Mouse (Mus musculus): ENCODE measurements around the gene Chrdl2. TPM values are rescaled to one million over a fixed set of nuclear protein-coding genes. Genes with fewer than 3 reads are reported as not detected.

The Chrdl2 gene
- total RNA-seq, 1 experiment from 2014 or later = not detected

- no peak for ATAC-seq (replicated peaks in 1 of 2; ENCODE audit: insufficient read depth in 1 of 2, low FRiP score in 2 of 2, low TSS enrichment in 1 of 2, low read depth in 1 of 2, poor library complexity in 2 of 2, severe bottlenecking in 2 of 2)
Measured at GRCm38 (mm10) chr7:99979546-99980131, 26.3 kb upstream of the Chrdl2 start.

- ATAC-seq (replicated peaks in 1 of 2; ENCODE audit: insufficient read depth in 1 of 2, low FRiP score in 2 of 2, low TSS enrichment in 1 of 2, low read depth in 1 of 2, poor library complexity in 2 of 2, severe bottlenecking in 2 of 2) = peak; percentile 94 to 96
Measured at GRCm38 (mm10) chr7:99980132-99980591, 25.8 kb upstream of the Chrdl2 start, which contains the start of gene Rnf169. Rnf169 (minus strand) TSS chr7:99980448.

GRCm38 (mm10) chr7:99981311-99981710 is 24.7 kb upstream of the Chrdl2 start:
- ATAC-seq (replicated peaks in 1 of 2; ENCODE audit: insufficient read depth in 1 of 2, low FRiP score in 2 of 2, low TSS enrichment in 1 of 2, low read depth in 1 of 2, poor library complexity in 2 of 2, severe bottlenecking in 2 of 2) = no peak

DNA sequence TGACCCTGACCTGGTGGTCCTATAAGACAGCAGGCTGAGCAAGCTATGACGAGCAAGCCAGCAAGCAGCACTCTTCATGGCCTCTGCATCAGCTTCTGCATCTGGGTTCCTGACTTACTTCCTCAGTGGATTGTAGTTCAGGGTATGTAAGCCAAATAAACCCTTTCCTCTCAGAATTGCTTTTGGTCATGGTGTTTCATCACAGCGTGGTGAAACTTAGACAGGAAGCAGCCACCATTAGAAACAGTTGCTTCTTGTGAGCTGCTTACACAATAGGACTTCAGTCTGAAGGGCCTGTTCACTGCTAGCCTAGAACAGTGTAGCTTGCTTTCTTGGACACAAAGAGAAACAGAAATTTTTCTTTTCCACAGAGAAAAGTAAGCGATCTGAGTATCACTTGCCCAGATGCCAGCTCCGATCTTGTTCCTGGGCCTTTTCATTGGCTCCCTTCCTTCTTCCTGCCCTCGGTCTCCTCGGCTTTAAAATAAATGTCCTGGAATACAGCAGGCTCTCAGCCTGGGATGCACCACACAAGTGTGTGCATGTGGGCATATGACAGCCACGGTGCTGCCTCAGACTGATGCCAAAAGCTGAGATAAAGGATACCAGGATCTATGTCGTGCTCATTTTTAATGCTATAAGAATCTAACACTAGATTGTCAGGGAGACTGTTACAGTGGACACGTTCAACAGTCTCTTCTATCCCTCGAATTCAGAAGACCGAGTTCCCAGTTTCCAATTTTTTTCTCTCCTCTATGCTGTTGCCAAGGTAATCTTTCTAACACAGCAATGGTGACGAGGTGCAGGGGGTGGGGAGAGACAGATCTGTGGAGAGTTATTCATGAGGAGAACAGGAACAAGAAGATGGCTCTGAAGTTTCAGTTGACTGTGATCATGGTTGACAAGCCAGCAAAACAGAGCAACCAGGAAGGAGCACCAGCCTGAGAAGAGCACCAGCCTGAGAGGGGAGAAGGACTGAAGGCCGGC is 23.4 kb upstream of the Chrdl2 start:
- peak in 1 of 2 experiments; percentile 25; a peak in 1 of 4 replicates for ATAC-seq (replicated peaks in 1 of 2; ENCODE audit: insufficient read depth in 1 of 2, low FRiP score in 2 of 2, low TSS enrichment in 1 of 2, low read depth in 1 of 2, poor library complexity in 2 of 2, severe bottlenecking in 2 of 2)

GRCm38 (mm10) chr7:99988725-99989124 is 17.2 kb upstream of the Chrdl2 start:
- peak; percentile 53 to 71; a peak in 2 of 4 replicates for ATAC-seq (replicated peaks in 1 of 2; ENCODE audit: insufficient read depth in 1 of 2, low FRiP score in 2 of 2, low TSS enrichment in 1 of 2, low read depth in 1 of 2, poor library complexity in 2 of 2, severe bottlenecking in 2 of 2)

DNA sequence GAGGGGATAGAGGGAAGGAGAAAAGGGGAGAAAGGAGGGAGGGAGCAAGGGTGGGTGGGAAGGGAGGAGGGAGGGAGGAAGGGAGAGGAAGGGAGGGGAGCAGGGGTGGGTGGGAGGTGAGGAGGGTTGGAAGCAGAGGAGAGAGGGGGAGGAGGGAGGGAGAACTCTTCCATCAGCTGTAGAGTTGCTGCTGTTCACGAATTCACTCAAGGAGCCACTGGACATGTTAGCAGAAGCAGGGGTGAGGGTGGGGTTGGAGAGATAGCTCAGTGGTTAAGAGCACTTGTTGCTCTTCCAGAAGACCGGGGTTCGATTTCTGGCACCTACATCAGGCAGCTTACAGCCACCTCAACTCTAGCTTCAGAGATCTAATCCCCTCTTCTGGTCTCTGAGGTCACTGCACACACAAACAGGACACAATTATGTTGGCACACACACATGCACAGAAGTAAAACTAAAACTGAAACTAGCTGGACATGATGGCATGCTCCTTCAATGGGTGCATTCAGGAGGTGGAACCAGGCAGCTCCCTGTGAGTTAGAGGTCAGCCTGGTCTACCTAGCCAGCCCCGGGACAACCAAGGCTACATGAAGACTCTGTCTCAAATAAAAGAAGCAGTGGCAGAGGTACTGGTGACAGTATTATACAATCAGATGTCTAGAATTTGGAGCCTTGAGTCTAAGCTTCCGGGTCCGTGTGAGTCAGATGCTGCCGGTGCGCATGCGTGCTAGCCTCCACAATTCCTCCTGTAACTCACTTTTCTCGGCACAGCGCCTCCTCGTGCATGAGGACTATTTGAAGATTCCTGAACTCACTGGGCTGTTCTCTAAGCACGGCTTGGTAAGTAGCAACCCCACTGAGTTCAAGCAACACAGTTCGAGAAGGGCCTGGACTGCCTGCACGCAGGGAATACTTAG is 15.9 kb upstream of the Chrdl2 start:
- no peak for ATAC-seq (replicated peaks in 1 of 2; ENCODE audit: insufficient read depth in 1 of 2, low FRiP score in 2 of 2, low TSS enrichment in 1 of 2, low read depth in 1 of 2, poor library complexity in 2 of 2, severe bottlenecking in 2 of 2)

DNA sequence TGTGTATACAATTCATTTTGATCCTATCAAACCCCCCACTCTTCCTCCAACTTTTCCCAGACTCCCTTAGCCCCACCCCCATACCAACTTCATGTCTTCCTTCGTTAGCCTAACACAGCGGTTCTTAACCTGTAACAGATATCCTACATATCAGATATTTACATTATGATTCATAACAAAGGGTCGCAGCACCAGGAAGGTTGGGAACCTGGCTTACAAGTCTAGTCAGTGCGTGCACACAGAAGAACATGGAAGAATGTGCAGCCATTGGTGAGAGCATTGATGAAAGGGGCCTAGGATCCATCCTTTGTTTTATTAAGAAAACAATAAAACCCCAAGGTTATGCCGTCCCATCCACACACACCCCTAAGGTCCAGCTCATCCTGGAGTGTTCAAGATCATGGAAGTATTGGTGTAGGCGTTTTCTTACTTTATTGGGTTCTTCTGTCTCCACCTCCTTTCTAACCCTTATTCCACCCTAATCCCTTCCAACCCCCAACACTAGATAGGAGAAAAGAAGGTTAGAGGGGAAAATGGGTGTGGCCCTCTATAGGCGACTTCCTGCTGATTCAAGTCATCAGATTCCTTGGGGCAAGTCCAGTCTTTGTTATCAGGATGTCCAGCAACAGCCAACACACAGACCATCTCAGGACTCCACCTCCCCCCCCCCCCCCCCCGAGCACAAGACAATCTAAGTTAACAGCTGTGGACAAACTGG is 14.8 kb upstream of the Chrdl2 start:
- no peak for ATAC-seq (replicated peaks in 1 of 2; ENCODE audit: insufficient read depth in 1 of 2, low FRiP score in 2 of 2, low TSS enrichment in 1 of 2, low read depth in 1 of 2, poor library complexity in 2 of 2, severe bottlenecking in 2 of 2)

GRCm38 (mm10) chr7:99993159-99993558 is 12.8 kb upstream of the Chrdl2 start:
- ATAC-seq (replicated peaks in 1 of 2; ENCODE audit: insufficient read depth in 1 of 2, low FRiP score in 2 of 2, low TSS enrichment in 1 of 2, low read depth in 1 of 2, poor library complexity in 2 of 2, severe bottlenecking in 2 of 2) = no peak

DNA sequence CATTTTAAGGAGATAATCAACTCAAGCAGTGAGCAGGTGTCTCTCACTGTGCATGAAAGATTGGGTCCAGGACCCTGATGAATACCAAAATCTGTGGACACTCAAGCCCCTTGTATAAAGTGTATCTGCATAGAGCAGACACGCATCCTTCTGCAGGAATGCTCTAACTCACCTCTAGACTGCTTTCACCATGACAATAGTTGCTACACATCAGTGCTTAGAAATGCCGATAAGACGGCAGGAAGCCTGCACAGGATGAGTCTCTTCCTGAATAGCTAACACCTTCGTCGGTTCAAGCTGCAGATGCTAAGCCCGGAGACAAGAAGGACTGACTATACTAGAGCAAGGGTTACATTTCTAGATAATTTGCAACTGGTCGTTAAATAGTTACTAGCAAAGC is 10.8 kb upstream of the Chrdl2 start:
- ATAC-seq (replicated peaks in 1 of 2; ENCODE audit: insufficient read depth in 1 of 2, low FRiP score in 2 of 2, low TSS enrichment in 1 of 2, low read depth in 1 of 2, poor library complexity in 2 of 2, severe bottlenecking in 2 of 2) = no peak

DNA sequence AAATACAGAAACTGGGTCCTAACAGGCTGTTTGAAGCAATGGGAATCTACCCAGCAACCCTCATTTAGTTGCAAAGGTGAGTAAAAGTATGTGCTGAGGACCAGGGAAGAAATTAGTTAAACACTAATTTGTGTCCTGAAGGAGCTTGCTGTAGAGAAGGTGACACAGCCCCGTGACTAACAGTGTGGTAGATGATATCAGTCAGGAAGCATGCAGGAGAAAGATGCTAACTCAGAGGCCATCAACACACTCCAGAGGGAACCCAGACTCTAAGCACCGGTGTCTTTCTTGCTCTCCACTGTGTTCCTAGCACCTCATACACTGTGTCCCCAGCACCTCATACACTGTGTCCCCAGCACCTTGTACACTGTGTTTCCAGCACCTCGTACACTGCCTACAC is 7.3 kb upstream of the Chrdl2 start:
- 0 out of 4 replicates have a peak, but pooled peaks of 1 of the 2 experiments have one; percentile 22 for ATAC-seq (replicated peaks in 1 of 2; ENCODE audit: insufficient read depth in 1 of 2, low FRiP score in 2 of 2, low TSS enrichment in 1 of 2, low read depth in 1 of 2, poor library complexity in 2 of 2, severe bottlenecking in 2 of 2)

GRCm38 (mm10) chr7:100003781-100004180 is 2.2 kb upstream of the Chrdl2 start:
- ATAC-seq (replicated peaks in 1 of 2; ENCODE audit: insufficient read depth in 1 of 2, low FRiP score in 2 of 2, low TSS enrichment in 1 of 2, low read depth in 1 of 2, poor library complexity in 2 of 2, severe bottlenecking in 2 of 2) = no peak; a peak in 1 of 4 replicates

DNA sequence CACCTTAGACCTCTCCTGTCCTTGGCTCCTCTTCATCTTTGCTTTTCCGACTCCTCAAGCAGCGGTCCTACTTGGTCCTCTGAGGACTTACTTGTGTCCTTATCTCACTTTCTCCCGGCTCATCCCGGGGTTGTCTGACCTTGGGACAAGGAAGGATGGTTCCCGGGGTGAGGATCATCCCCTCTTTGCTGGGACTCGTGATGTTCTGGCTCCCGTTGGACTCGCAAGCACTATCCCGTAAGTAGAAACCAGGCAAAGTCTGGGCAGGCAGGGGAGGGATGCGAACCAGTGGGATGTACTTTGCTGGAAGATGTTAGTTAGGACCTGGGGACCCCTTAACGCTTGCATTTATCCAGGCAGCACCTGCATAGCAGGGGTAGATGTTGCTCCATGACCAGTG is 439 bp downstream of the Chrdl2 start:
- no peak for ATAC-seq (replicated peaks in 1 of 2; ENCODE audit: insufficient read depth in 1 of 2, low FRiP score in 2 of 2, low TSS enrichment in 1 of 2, low read depth in 1 of 2, poor library complexity in 2 of 2, severe bottlenecking in 2 of 2)

DNA sequence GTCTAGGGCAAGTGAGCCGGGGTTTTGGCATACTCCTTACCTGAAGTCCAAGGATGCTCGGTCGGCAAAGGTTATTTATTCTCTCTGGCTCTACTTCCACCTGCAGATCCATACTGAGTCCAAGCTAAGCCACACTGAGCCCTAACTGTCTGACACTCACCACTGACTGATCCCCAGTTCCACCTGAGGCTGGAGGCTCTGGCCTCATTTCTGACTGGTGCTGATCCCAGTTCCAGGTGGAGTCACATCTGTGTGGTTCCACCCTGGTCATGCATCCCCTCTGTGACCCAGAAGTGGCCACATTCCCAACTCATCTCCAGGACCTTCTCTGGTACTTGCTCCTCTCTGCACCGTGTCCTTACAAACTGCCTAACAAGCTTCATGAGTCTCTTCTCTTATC is 2.8 kb downstream of the Chrdl2 start:
- no peak for ATAC-seq (replicated peaks in 1 of 2; ENCODE audit: insufficient read depth in 1 of 2, low FRiP score in 2 of 2, low TSS enrichment in 1 of 2, low read depth in 1 of 2, poor library complexity in 2 of 2, severe bottlenecking in 2 of 2)

- peak; percentile 78 to 87 for ATAC-seq (replicated peaks in 1 of 2; ENCODE audit: insufficient read depth in 1 of 2, low FRiP score in 2 of 2, low TSS enrichment in 1 of 2, low read depth in 1 of 2, poor library complexity in 2 of 2, severe bottlenecking in 2 of 2)
Measured at GRCm38 (mm10) chr7:100009640-100010039, 3.7 kb downstream of the Chrdl2 start.

- no peak for ATAC-seq (replicated peaks in 1 of 2; ENCODE audit: insufficient read depth in 1 of 2, low FRiP score in 2 of 2, low TSS enrichment in 1 of 2, low read depth in 1 of 2, poor library complexity in 2 of 2, severe bottlenecking in 2 of 2)
Measured at GRCm38 (mm10) chr7:100010711-100011110, 4.7 kb downstream of the Chrdl2 start.

DNA sequence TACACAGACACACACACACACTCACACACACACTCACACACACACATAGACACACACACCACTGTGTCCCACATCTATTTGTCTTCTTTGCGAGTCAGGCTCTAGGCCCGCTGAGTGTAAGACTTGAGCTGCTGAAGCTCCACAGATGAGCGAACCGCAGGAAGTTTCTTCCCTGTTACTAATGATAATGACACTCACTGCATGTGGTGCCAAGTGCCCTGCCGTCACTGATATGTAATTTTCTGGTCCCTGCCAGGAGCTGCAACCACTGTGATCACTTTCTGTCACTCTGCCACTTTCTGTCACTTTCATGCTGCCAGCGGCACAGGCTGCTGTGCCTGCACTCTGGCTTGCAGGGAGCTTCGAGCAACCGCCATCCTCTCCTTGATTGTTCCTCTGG is 6.1 kb downstream of the Chrdl2 start:
- no peak for ATAC-seq (replicated peaks in 1 of 2; ENCODE audit: insufficient read depth in 1 of 2, low FRiP score in 2 of 2, low TSS enrichment in 1 of 2, low read depth in 1 of 2, poor library complexity in 2 of 2, severe bottlenecking in 2 of 2)

DNA sequence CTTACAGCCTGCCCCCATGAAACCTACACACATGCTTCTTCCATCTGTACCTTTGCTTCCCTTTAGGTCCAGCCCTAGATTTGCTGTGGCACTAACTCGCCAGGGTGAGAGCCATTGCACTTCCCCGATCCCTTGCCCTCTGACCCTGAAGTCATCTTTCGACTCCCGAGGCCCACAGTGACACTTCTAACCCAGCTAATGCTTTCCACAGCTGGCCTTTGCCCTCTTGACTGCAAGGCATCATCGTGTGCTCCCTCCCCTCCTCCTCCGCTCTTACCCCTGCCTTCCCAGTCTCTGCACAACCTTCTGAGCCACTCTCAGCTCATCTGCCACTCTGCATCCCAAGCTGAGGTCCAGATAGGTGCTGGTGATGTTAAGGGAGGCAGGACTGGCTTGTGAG is 6.5 kb downstream of the Chrdl2 start:
- ATAC-seq (replicated peaks in 1 of 2; ENCODE audit: insufficient read depth in 1 of 2, low FRiP score in 2 of 2, low TSS enrichment in 1 of 2, low read depth in 1 of 2, poor library complexity in 2 of 2, severe bottlenecking in 2 of 2) = no peak

Data from hematopoietic stem cell, adult 5-6 weeks (primary cell).